Mouse (Mus musculus) ES-Bruce4 (cell line): ENCODE data around the gene Epo. TPM values are rescaled to one million over a fixed set of nuclear protein-coding genes. Genes with fewer than 3 reads are reported as not detected.

Source experiments
- H3K27ac ChIP-seq: 2 replicates; pipeline ENCODE4 v1.5.1; 2012; ENCODE audit warnings: low read length, inconsistent platforms; ENCODE audit not compliant: insufficient read depth
- H3K27me3 ChIP-seq: 2 replicates; pipeline ENCODE4 v1.6.1; 2012; ENCODE audit warnings: mild to moderate bottlenecking, low read length, inconsistent platforms; ENCODE audit not compliant: control insufficient read depth, poor library complexity, insufficient read depth, severe bottlenecking
- H3K36me3 ChIP-seq: 2 replicates; pipeline ENCODE4 v1.6.1; 2012; ENCODE audit warnings: inconsistent platforms, mild to moderate bottlenecking, low read length, moderate library complexity; ENCODE audit not compliant: control insufficient read depth, poor library complexity, insufficient read depth, severe bottlenecking
- H3K4me1 ChIP-seq: one replicate; pipeline ENCODE4 v1.8.1; 2011; ENCODE audit warnings: low read length; ENCODE audit not compliant: control insufficient read depth, insufficient read depth
- H3K4me3 ChIP-seq: 2 replicates; pipeline ENCODE4 v1.5.1; 2011; ENCODE audit warnings: low read depth, mild to moderate bottlenecking, low read length
- H3K9ac ChIP-seq: 2 replicates; pipeline ENCODE4 v1.6.1; 2012; ENCODE audit warnings: low read depth, mild to moderate bottlenecking, inconsistent platforms; ENCODE audit not compliant: poor library complexity, severe bottlenecking
- H3K9me3 ChIP-seq: replicated peaks from 2 replicates; pipeline ENCODE4 v1.6.1; 2012; ENCODE audit warnings: mild to moderate bottlenecking, low read length, inconsistent platforms; ENCODE audit not compliant: control insufficient read depth, poor library complexity, insufficient read depth, severe bottlenecking
- CTCF ChIP-seq: IDR thresholded peaks from one replicate; pipeline ENCODE4 v1.8.1; 2011; ENCODE audit warnings: low read depth, low read length
- EP300 ChIP-seq: IDR thresholded peaks from 2 replicates; pipeline ENCODE4 v1.6.1; 2011; ENCODE audit warnings: low read depth, low read length; ENCODE audit not compliant: insufficient read depth
- POLR2A ChIP-seq: IDR thresholded peaks from one replicate; pipeline ENCODE4 v1.8.1; 2011; ENCODE audit warnings: low read length; ENCODE audit not compliant: insufficient read depth
- polyA plus RNA-seq: library from polyadenylated mRNA; stranded (reverse); fragments of >200 nt; gene quantifications from 2 replicates; pipeline ENCODE4 v1.2.4, GENCODE M21; 2011; ENCODE audit warnings: low read depth; ENCODE audit not compliant: missing spikeins, insufficient read depth, insufficient read length

The Epo gene
- polyA plus RNA-seq, 1 experiment, result not detected

DNA sequence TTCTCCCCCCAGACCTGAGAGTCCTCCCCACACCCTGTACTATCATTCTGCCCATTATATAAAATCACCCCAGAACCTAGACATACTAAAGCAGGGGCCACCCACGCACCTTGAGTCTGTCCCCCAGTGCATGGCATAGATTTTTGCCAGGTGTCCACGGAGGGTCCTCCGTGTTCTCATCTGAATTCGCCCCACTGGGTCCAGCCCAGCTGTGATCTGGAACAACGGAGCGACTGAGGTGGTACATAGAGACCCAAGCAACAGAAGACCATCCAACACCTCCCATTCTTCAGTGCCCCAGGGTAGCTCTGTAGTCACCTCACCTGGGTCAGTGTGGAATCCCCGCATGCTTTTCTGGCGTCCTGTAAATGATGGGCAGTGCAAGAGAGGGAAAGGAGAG, 3.0 kb downstream of the Epo start:
- Histone ChIP-seq H3K9ac (no peak overlapping the region), H3K27me3 (no peaks in the 10 kb centered on the region), H3K27ac (no peak overlapping the region), H3K4me1 (peaks cover 5% of the 10 kb centered on the region), H3K36me3 (peaks cover 17% of the 10 kb centered on the region), H3K4me3 (0 out of 2 replicates have a peak overlapping the region, but pooled peaks have one; percentile 8), H3K9me3 (no peaks in the 10 kb centered on the region)
- TF ChIP-seq CTCF (no peak), POLR2A (no peak), EP300 (no peak)

DNA sequence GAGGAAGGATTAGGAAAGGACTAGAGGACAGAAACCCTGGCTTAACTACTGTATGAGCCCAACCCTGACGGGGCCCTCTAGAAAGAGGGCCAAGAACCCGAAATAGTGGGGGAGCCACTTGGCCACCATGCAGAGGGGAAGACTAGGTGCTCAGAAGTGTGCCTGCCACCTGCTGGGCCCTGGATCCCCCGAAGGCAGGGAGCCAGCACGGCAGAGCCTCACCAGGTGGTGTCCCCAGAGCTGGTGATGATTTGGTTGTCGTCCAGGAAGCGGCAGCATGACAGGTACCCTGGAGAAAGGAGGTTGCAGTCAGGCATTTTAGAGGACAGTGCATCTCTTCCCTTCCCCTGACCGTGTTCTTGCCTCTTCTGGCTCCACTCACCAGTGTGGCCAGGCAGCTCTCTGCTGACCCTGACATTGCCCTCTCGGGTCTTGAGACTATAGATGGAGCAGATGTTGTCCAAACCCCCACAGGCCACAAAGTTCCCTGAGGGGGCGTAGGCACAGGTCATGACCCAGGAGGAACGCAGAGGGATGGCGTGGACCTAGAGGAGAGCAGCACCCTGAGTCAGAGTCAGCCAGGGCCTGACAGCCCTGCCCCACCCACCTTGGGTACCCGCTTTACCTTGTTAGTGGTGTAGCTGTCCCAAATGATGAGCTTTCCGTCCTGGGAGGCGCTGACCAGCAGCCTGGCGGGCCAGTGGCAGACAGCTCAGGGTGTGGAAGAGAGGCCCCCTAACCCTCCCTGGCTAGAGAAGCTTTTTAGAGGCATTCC, 3.6 kb downstream of the Epo start:
- Histone ChIP-seq H3K4me3 (no peak overlapping the region), H3K27me3 (no peaks in the 10 kb centered on the region), H3K9ac (no peak overlapping the region), H3K4me1 (peaks cover 5% of the 10 kb centered on the region), H3K9me3 (no peaks in the 10 kb centered on the region), H3K27ac (no peak overlapping the region), H3K36me3 (peaks cover 21% of the 10 kb centered on the region)
- TF ChIP-seq CTCF (no peak), POLR2A (no peak), EP300 (no peak)

DNA sequence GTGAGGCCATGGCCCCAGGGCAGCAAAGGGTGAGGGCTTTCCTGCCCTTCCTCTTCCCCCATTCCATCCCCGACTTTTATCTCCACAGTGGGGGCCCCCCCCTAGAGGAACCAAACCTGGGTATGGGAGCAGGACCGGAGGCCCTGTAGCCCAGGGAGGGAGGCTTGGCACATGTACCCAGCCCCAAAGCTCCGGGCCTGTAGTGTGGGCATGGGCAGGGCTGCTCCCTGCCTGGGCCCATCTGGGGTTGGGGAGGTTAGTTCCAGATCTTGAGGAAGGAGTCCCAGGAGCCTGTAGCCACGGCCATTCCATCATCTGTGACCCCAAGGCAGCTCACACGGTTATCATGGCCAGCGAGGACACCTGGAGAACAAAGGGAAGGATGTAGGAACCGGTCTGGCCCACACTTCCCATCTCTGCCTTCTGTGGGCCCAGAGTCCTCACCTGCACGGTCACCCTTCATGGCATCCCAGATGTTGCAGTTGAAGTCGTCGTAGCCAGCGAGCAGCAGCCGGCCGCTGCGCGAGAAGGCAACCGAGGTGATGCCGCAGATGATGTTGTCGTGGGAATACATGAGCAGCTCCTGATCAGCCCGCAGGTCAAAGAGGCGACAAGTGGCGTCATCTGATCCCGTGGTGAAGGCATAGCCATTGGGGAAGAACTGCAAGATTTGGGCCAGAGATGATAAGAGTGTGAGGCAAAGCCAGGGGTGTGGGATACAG, 4.6 kb downstream of the Epo start:
- peaks cover 5% of the 10 kb centered on the region for H3K4me1 ChIP-seq
- H3K9ac ChIP-seq, result no peak overlapping the region

DNA sequence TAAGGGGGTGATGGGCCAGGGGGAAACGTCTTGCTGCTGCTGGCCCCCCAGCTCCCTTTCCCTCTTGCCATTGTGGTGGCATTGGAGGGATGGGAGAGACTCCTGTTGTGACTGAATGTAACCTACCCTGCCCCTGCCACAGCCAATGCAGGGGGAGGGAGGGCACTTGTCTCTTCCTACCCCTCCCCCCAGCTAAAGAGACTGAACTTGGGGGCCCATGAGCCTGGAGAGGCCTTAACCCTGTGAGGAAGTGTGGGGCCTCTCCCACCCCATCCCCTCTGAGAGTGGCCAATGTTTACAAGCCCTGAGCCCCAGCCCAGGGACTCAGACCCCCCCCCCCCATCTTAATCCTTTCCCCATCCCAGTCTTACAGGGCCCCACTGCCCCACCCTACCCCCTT, 5.6 kb downstream of the Epo start:
- Histone ChIP-seq H3K27ac (no peak overlapping the region), H3K4me3 (no peak overlapping the region), H3K9me3 (no peaks in the 10 kb centered on the region), H3K9ac (no peak overlapping the region), H3K27me3 (no peaks in the 10 kb centered on the region), H3K4me1 (peaks cover 5% of the 10 kb centered on the region), H3K36me3 (peaks cover 37% of the 10 kb centered on the region)
- TF ChIP-seq EP300, result no peak
- TF ChIP-seq CTCF, result no peak
- no peak for TF ChIP-seq POLR2A

More for the DNA sequence above, 4.6 kb downstream of the Epo start:
- H3K4me3 ChIP-seq, result no peak overlapping the region
- TF ChIP-seq EP300, result no peak
- TF ChIP-seq CTCF, result no peak
- no peak for TF ChIP-seq POLR2A
- H3K36me3 ChIP-seq, result peaks cover 30% of the 10 kb centered on the region
- no peak overlapping the region for H3K27ac ChIP-seq
- H3K9me3 ChIP-seq, result no peaks in the 10 kb centered on the region
- H3K27me3 ChIP-seq, result no peaks in the 10 kb centered on the region

DNA sequence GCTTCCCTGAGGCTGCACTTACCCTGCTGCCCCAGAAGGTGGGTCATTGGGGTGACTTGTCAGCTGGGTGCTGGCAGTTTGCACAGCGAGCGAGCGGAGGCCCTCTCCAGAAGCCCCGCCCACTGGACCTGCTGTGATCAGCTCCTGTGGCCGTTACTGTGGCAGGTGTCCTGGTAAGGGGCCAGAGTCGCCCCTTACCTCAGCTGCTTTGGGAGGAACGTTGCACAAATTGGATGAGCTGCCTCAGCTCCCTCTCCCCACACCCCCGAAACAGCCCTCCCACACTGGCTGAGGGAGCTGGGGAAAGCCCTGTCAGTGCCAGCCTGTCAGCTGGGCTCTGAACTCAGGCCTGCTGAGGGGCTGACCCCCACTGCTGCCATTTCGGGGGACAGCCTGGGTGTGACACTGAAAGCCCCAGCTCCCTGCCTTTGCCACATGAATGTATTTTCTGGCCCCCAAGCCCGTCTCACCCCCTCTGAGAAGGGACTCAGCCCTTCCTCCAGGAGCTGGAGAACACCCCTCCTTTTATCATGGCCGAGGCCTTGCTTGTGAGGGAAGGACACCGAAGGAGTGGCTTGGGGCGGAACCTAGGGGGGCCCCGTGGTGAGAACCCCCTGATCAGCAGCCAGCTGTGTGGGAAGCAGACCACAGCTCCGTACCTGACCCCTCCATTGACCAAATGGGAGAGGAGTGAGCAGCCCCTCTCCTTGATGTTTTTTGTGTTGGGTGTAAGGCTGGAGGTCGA, 6.7 kb downstream of the Epo start:
- Histone ChIP-seq H3K27me3 (no peaks in the 10 kb centered on the region), H3K27ac (no peak overlapping the region), H3K4me1 (peaks cover 5% of the 10 kb centered on the region), H3K36me3 (peaks cover 45% of the 10 kb centered on the region), H3K9ac (no peak overlapping the region), H3K9me3 (no peaks in the 10 kb centered on the region), H3K4me3 (no peak overlapping the region)
- no peak for TF ChIP-seq CTCF
- no peak for TF ChIP-seq POLR2A
- no peak for TF ChIP-seq EP300

DNA sequence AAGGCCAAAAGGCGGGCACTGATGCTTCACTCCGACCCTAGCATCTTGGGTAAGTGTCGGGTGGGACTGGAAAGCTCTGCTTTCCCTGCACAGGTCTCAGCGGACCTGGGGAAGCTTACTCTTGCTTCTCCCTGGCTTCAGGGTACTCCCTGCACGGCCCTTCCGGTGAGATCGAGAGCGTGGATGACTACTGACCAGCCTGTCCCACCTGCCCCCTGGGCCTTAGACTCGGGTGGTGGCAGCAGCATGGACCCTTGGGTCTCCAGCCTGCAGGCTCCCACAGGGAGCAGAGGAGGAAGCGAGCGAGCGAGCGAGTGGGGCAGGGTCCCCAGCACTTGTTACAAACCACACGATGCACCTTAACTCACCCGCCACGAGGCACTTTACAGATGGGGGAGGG, 7.5 kb downstream of the Epo start:
- H3K9me3 ChIP-seq, result no peaks in the 10 kb centered on the region
- no peak overlapping the region for H3K4me3 ChIP-seq
- no peak overlapping the region for H3K9ac ChIP-seq
- H3K4me1 ChIP-seq, result peaks cover 9% of the 10 kb centered on the region
- no peak for TF ChIP-seq POLR2A
- no peak for TF ChIP-seq EP300
- no peak for TF ChIP-seq CTCF
- H3K27me3 ChIP-seq, result no peaks in the 10 kb centered on the region
- H3K27ac ChIP-seq, result no peak overlapping the region
- peaks cover 48% of the 10 kb centered on the region for H3K36me3 ChIP-seq
